Mouse (Mus musculus): ENCODE measurements around the gene Ndufc2. TPM values are rescaled to one million over a fixed set of nuclear protein-coding genes. Genes with fewer than 3 reads are reported as not detected.

Gene Ndufc2
- polyA plus RNA-seq, 1 experiment, result 209 TPM

DNA sequence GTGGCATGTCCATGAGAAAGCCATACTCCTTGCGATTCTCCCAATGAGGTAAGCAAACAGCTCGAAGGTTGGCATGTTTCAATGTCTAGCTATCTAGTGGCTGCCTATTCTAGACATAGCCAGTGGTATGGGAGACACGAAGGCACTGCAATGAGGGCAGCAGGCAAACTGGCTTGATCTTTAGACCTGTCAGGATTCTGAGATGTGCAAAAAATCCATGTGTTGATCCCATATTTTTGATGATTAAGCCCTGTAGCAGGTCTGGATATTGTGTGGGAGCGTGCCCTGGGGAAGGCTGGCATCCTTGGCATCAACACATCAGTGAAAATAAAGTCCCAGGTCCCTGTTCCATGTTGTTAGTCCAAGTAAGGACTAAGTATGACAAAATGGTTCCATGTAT is 11.3 kb upstream of the Ndufc2 start:
- no peak for TF ChIP-seq CTCF (IDR thresholded peaks at IDR 0.05; ENCODE audit: control insufficient read depth, insufficient read depth, insufficient read length)
- TF ChIP-seq CEBPB (IDR thresholded peaks at IDR 0.05; ENCODE audit: low read depth), result no peak
- no peak overlapping the region for H3ac ChIP-seq (ENCODE audit: control insufficient read depth, insufficient read length, low read depth)
- H3K79me2 ChIP-seq (ENCODE audit: control insufficient read depth, insufficient read depth), result no peaks in the 10 kb centered on the region
- H3K79me3 ChIP-seq (ENCODE audit: low read depth), result no peaks in the 10 kb centered on the region
- peaks cover 59% of the 10 kb centered on the region for H3K36me3 ChIP-seq (ENCODE audit: control insufficient read depth, insufficient read depth)
- no peak overlapping the region for H3K4me3 ChIP-seq (ENCODE audit: insufficient read depth, poor library complexity, severe bottlenecking)
- H3K27me3 ChIP-seq (ENCODE audit: control insufficient read depth, insufficient read depth, insufficient read length), result no peaks in the 10 kb centered on the region

DNA sequence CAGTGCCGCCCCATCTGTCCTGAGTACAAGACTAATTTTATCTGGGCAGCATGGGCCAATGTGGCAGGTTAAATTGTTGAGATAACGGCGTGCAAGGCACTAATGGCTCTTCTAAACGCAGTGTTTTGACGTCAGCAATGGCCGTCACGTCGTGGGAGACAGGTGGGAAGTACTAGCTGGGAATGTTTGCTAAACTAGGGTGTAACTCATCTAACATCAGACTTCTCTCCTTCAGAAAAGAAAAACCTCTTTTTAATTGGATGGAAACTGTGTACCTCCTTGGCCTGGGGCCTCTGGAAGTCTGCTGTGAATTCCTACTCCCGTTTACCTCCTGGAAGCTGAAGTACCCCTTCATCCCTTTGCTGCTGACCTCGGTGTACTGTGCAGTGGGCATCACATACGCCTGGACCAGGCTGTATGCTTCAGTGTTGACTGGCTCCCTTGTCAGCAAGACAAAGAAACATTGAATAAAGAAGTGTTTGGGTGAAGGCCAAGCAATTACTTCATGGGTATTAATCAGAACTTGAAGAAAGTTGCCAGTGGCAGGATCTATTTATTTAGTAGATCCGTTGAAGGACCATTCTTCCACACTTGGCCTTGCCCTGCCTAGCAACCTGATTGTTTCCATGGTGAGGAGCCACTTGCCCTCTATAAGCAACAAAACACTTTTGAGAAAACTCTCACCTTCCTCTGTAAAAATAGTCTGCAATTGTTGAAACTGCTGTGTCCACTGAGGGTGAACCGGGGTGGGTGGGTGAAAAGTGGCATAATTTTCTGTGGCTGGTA is 8.3 kb upstream of the Ndufc2 start:
- H3K79me3 ChIP-seq (ENCODE audit: low read depth), result no peaks in the 10 kb centered on the region
- TF ChIP-seq CTCF (IDR thresholded peaks at IDR 0.05; ENCODE audit: control insufficient read depth, insufficient read depth, insufficient read length) (no peak), MYOD1 (IDR thresholded peaks at IDR 0.05; ENCODE audit: control insufficient read depth, insufficient read length, low read depth) (no peak)
- H3ac ChIP-seq (ENCODE audit: control insufficient read depth, insufficient read length, low read depth), result no peak overlapping the region
- H3K36me3 ChIP-seq (ENCODE audit: control insufficient read depth, insufficient read depth), result peaks cover 40% of the 10 kb centered on the region
- H3K27me3 ChIP-seq (ENCODE audit: control insufficient read depth, insufficient read depth, insufficient read length), result no peaks in the 10 kb centered on the region
- no peaks in the 10 kb centered on the region for H3K79me2 ChIP-seq (ENCODE audit: control insufficient read depth, insufficient read depth)
- no peak overlapping the region for H3K4me3 ChIP-seq (ENCODE audit: insufficient read depth, poor library complexity, severe bottlenecking)

DNA sequence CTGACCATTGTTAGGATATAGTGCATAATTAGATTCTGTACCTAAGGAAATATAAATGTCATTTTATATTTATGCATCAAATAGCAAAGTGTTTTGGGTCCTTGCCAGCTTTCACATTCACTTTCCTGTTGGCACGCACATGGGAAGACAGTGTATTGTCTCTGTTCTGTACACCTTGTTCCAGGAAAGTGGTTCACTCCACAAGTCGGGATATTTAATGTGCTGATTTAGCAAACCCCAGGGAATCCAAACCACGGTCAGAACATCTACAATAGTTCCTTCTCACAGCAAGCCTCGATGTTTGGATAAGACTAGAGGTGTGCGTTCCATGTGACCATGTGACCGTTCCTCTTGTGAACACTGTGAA is 7.7 kb upstream of the Ndufc2 start:
- Histone ChIP-seq H3ac (ENCODE audit: control insufficient read depth, insufficient read length, low read depth) (no peak overlapping the region), H3K27me3 (ENCODE audit: control insufficient read depth, insufficient read depth, insufficient read length) (no peaks in the 10 kb centered on the region), H3K36me3 (ENCODE audit: control insufficient read depth, insufficient read depth) (peaks cover 34% of the 10 kb centered on the region), H3K79me2 (ENCODE audit: control insufficient read depth, insufficient read depth) (no peaks in the 10 kb centered on the region), H3K4me3 (ENCODE audit: insufficient read depth, poor library complexity, severe bottlenecking) (no peak overlapping the region), H3K79me3 (ENCODE audit: low read depth) (no peaks in the 10 kb centered on the region)
- TF ChIP-seq MAX (IDR thresholded peaks at IDR 0.05), result no peak
- no peak for TF ChIP-seq MYOD1 (IDR thresholded peaks at IDR 0.05; ENCODE audit: control insufficient read depth, insufficient read length, low read depth)
- TF ChIP-seq FOSL1 (IDR thresholded peaks at IDR 0.05; ENCODE audit: insufficient read depth, low read length, poor library complexity, severe bottlenecking), result no peak
- TF ChIP-seq CEBPB (IDR thresholded peaks at IDR 0.05; ENCODE audit: low read depth), result no peak
- TF ChIP-seq CTCF (IDR thresholded peaks at IDR 0.05; ENCODE audit: control insufficient read depth, insufficient read depth, insufficient read length), result no peak
- no peak for TF ChIP-seq USF1 (IDR thresholded peaks at IDR 0.05; ENCODE audit: low read depth)
- TF ChIP-seq MYOG (IDR thresholded peaks at IDR 0.05; ENCODE audit: control insufficient read depth, extremely low read depth, insufficient read length), result no peak

DNA sequence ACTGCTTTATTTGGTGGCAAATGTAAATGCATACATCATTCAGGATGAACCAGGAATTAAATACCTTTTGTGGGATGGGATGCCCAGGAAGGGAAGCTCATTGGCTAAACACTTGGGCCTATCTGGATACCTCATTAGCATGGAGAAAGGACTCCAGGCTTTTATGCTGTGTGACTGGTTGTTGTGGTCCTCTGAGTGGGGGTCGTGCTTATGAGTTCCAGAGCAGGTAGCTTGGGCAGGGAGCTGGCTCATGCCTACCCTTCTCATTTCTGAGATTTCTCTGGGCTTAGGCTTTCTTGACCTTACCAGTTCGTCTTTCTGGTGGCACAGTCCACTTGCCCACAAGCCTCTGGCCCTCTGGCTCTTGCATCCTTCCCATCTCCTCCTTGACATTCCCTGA is 5.4 kb upstream of the Ndufc2 start:
- TF ChIP-seq MYOG (IDR thresholded peaks at IDR 0.05; ENCODE audit: control insufficient read depth, extremely low read depth, insufficient read length), result no peak
- no peak for TF ChIP-seq CEBPB (IDR thresholded peaks at IDR 0.05; ENCODE audit: low read depth)
- no peak for TF ChIP-seq MAX (IDR thresholded peaks at IDR 0.05)
- TF ChIP-seq USF1 (IDR thresholded peaks at IDR 0.05; ENCODE audit: low read depth), result no peak
- TF ChIP-seq MYOD1 (IDR thresholded peaks at IDR 0.05; ENCODE audit: control insufficient read depth, insufficient read length, low read depth), result no peak
- no peak for TF ChIP-seq CTCF (IDR thresholded peaks at IDR 0.05; ENCODE audit: control insufficient read depth, insufficient read depth, insufficient read length)
- TF ChIP-seq FOSL1 (IDR thresholded peaks at IDR 0.05; ENCODE audit: insufficient read depth, low read length, poor library complexity, severe bottlenecking), result no peak
- peaks cover 14% of the 10 kb centered on the region for H3K36me3 ChIP-seq (ENCODE audit: control insufficient read depth, insufficient read depth)
- H3K4me3 ChIP-seq (ENCODE audit: insufficient read depth, poor library complexity, severe bottlenecking), result no peak overlapping the region

DNA sequence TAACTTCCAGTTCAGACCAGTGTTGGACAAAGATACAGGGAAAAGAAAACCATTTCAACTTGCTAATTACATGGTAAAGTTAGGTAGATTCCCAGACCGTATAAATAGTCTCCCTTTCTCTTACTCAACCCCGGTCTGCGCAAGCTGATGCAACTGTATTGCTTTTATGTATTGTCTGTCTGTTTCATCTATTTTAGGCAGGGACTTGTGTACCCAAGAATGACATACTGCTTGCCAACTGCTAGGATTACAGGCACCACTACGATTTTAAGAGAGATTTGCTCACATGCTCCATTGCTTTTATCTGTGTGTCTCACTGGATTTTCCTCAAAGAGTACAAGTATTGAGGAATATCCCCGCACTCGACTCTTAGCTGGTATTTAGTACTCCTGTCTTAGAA is 860 bp upstream of the Ndufc2 start:
- Histone ChIP-seq H3ac (ENCODE audit: control insufficient read depth, insufficient read length, low read depth) (no peak overlapping the region), H3K79me2 (ENCODE audit: control insufficient read depth, insufficient read depth) (peaks cover 41% of the 10 kb centered on the region), H3K27me3 (ENCODE audit: control insufficient read depth, insufficient read depth, insufficient read length) (no peaks in the 10 kb centered on the region), H3K36me3 (ENCODE audit: control insufficient read depth, insufficient read depth) (no peaks in the 10 kb centered on the region), H3K4me3 (ENCODE audit: insufficient read depth, poor library complexity, severe bottlenecking) (no peak overlapping the region), H3K79me3 (ENCODE audit: low read depth) (peaks cover 21% of the 10 kb centered on the region)
- TF ChIP-seq MYOD1 (IDR thresholded peaks at IDR 0.05; ENCODE audit: control insufficient read depth, insufficient read length, low read depth) (no peak), USF1 (IDR thresholded peaks at IDR 0.05; ENCODE audit: low read depth) (no peak), CTCF (IDR thresholded peaks at IDR 0.05; ENCODE audit: control insufficient read depth, insufficient read depth, insufficient read length) (no peak), MAX (IDR thresholded peaks at IDR 0.05) (no peak), FOSL1 (IDR thresholded peaks at IDR 0.05; ENCODE audit: insufficient read depth, low read length, poor library complexity, severe bottlenecking) (no peak), MYOG (IDR thresholded peaks at IDR 0.05; ENCODE audit: control insufficient read depth, extremely low read depth, insufficient read length) (no peak), CEBPB (IDR thresholded peaks at IDR 0.05; ENCODE audit: low read depth) (no peak)

More for the DNA sequence above, 5.4 kb upstream of the Ndufc2 start:
- Histone ChIP-seq H3K27me3 (ENCODE audit: control insufficient read depth, insufficient read depth, insufficient read length) (no peaks in the 10 kb centered on the region), H3K79me2 (ENCODE audit: control insufficient read depth, insufficient read depth) (no peaks in the 10 kb centered on the region), H3K79me3 (ENCODE audit: low read depth) (no peaks in the 10 kb centered on the region), H3ac (ENCODE audit: control insufficient read depth, insufficient read length, low read depth) (no peak overlapping the region)

DNA sequence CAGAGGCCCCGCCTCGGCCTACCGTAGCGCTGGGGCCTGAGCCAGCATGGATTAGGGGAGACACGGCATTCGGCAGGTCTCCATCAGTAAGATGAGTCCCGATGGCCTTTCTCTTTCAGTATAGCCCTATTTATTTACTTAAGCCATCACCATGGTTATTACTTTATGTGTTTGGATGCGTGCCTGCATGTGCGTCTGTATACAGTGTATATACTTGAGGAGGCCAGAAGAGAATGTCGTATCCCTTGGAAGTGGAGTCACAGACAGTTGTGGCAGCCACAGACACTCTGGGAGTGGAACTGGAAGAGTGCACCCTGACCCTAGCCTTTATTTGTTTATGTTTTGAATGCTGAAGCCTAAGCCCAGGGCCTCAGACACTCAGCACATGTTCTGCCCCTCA is 7.3 kb downstream of the Ndufc2 start:
- no peak for TF ChIP-seq USF1 (IDR thresholded peaks at IDR 0.05; ENCODE audit: low read depth)
- no peak for TF ChIP-seq CTCF (IDR thresholded peaks at IDR 0.05; ENCODE audit: control insufficient read depth, insufficient read depth, insufficient read length)
- no peak for TF ChIP-seq MYOG (IDR thresholded peaks at IDR 0.05; ENCODE audit: control insufficient read depth, extremely low read depth, insufficient read length)
- no peak for TF ChIP-seq MAX (IDR thresholded peaks at IDR 0.05)
- TF ChIP-seq MYOD1 (IDR thresholded peaks at IDR 0.05; ENCODE audit: control insufficient read depth, insufficient read length, low read depth), result no peak
- TF ChIP-seq FOSL1 (IDR thresholded peaks at IDR 0.05; ENCODE audit: insufficient read depth, low read length, poor library complexity, severe bottlenecking), result no peak
- no peak for TF ChIP-seq CEBPB (IDR thresholded peaks at IDR 0.05; ENCODE audit: low read depth)
- no peak overlapping the region for H3ac ChIP-seq (ENCODE audit: control insufficient read depth, insufficient read length, low read depth)
- no peaks in the 10 kb centered on the region for H3K27me3 ChIP-seq (ENCODE audit: control insufficient read depth, insufficient read depth, insufficient read length)
- H3K4me3 ChIP-seq (ENCODE audit: insufficient read depth, poor library complexity, severe bottlenecking), result no peak overlapping the region
- peaks cover 3% of the 10 kb centered on the region for H3K36me3 ChIP-seq (ENCODE audit: control insufficient read depth, insufficient read depth)
- H3K79me3 ChIP-seq (ENCODE audit: low read depth), result peaks cover 11% of the 10 kb centered on the region
- peaks cover 33% of the 10 kb centered on the region for H3K79me2 ChIP-seq (ENCODE audit: control insufficient read depth, insufficient read depth)

Measured in C2C12 (cell line).